Mouse (Mus musculus) right cerebral cortex, postnatal 14 days (tissue): ENCODE results near the gene Gmppa.
A peak's percentile ranks its signal among the peaks of the same experiment; 100 is the strongest.

Source experiments
- DNase-seq: peaks from one replicate; pipeline ENCODE4 v3.0.0; 2022

Gmppa gene

DNA sequence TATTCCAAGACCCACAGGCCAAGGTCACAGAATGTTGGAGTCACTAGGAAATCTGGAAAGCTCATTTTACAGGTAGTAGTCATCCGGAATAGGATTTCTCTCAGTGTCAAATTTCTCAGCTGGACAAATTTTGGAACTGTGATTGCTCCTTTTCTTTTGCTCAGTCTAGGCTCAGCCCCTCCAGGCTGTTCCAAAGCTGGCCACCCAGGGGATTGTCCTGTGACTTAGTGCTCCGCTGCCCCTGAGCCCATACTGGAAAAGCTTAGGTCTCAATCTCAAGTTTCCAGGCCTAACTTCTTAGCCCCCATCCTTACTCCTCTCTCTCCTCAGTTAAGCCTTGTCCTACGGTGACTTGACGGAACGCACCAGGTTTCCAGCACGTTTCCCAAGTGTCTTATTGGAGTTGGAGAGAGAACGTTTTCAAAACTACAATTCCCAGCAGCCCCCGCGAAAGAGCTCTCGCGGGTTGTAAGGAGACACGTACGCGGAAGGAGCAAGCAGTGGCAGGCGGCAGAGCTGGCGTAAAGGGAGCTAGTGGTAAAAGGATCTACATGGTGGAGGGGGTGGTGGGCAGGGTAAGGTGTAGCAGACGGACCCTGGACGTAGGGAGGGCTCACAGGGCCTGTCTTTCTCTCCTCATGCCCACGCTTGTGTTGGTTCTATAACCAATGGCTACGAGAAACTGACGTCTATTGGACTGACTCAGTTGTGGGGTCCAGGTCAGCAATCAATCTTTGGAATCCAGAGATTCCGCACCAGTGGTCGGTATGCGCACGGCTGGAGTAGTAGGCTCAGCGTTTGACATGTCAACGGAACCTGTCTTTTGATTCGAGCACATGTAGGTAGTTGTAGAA lies at the start of gene Gmppa:
Gene Gmppa, plus strand, starts transcription at position 456 of the 854 bp plus-strand sequence.
- DNase-seq = peak; percentile 80

DNA sequence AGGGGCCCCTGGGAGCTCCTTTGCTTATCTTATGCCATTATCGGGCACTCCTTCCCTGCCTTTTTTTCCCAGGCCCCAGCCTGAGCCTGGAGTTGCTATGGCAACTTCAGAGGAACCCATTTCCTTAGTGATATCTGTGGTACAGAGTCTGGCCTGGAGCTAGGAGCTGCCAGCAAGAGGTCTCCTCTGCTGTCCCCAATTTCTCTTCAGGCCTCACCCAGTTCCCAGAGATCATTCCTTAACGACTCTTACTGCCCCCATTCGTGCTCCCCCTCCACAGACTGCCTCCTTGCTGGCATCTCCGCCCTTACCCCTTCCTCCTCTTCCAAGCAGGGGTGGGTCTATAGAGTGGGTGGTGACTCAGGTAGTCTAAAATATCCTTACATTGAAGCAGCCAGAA lies 49.6 kb upstream of the Gmppa start:
- no peak for DNase-seq

DNA sequence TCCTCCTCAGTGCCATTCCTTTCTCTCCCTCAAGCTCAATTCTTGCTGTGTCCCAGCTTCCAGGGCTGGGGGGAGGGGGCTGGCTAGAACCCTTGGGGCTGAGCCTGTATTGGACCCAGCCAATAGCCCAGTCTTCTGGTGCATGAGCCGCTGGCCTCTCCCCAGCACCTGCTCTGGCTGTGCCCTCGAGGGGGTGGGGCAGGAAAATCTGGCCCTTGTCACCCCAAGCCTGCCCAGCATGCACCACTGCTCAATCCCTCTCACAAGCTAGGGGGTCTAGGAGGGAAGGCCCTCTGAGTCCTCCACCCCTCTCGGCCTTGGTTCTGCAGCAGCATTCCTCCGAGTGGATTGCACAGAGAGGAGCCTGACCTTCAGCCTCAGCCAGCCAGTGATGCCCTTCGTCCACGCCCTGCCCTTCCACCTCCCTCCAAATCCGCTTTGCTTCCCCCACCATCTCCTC lies 48.2 kb upstream of the Gmppa start:
- DNase-seq = no peak

DNA sequence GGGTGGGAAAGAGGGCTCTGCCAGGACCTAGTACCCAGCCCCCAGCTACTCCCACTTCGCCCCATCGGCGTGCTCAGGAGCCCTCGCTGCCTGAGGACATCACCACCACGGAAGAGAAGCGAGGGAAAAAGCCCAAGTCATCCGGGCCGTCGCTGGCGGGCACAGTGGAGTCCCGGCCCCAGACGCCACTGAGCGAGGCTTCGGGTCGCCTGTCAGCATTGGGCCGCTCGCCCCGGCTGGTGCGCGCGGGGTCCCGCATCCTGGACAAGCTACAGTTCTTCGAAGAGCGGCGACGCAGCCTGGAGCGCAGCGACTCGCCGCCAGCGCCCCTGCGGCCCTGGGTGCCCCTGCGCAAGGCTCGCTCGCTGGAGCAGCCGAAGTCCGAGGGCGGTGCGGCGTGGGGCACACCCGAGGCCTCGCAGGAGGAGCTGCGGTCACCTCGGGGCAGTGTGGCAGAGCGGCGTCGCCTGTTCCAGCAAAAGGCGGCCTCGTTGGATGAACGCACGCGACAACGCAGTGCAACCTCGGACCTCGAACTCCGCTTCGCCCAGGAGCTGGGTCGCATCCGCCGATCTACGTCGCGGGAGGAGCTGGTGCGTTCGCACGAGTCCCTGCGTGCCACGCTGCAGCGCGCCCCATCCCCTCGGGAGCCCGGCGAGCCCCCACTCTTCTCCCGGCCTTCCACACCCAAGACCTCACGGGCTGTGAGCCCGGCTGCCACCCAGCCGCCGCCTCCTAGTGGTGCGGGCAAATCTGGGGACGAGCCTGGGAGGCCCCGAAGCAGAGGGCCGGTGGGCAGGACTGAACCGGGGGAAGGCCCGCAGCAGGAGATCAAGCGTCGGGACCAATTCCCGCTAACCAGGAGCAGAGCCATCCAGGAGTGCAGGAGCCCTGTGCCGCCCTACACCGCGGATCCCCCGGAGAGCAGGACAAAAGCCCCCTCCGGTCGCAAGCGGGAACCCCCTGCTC lies 47.5 kb upstream of the Gmppa start:
- no peak for DNase-seq

DNA sequence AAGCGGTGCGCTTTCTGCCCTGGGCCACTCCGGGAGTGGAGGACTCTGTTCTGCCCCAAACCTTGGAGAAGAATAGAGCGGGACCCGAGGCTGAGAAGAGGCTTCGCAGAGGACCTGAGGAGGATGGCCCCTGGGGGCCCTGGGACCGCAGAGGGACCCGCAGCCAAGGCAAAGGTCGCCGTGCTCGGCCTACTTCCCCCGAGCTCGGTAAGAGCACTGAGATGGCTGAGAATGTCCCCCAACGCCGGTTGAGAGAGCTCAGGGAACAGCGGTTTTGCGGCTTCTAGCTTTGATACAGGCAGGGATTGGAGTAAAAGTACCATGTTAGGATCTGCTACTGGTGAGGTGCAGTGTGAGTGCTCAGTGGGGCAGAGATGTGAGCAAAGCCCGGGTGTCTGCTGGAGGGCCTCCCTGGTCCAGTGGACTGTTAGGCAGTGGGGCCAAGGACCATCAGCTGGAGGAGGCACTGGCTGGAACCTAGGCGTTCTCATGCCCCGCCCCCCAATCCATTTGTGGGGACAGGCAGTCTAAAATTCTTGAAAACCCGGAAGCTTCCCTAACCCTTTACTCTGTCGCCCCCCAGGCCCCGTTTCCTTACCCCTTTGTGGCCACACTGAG lies 46.7 kb upstream of the Gmppa start:
- no peak for DNase-seq

DNA sequence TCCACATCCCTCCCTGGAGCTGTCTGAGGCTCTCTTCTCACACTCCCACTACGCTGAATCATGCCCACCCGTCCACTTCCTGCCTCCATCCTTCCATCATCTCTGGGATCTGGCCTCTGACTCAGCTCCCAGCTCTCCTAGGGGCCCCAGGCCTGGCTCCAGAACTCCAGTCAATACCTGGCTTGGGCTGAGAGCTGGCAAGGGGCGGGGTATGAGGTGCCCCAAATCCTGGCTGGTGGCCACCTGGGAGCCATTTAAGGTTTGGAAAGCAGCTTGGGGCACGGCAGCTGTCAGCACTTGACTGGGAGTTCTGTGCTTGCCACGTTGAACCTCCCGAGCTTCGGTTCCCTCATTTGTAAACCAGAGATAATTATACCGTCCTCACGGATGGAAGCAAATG lies 42.6 kb upstream of the Gmppa start:
- peak; percentile 51 for DNase-seq

DNA sequence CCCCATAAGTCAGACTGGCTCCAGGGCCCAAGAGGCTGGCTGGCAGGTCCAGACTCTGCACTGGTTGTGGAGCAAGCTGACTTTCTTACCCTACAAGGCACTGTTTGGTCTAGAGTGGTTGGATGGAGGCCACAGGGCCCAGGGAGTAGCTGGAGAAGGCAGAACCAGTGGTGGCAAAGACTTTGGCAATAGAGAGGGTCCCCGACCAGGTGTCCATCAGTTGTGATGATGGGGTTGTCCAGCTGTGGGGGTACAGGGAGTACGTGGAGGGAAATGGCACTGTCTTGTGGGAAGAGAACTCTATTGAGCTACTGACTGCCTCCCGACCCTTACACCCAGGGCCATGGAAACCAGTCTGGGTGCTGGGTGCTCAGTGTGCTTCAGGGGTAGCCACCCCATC lies 41.9 kb upstream of the Gmppa start:
- DNase-seq = no peak

DNA sequence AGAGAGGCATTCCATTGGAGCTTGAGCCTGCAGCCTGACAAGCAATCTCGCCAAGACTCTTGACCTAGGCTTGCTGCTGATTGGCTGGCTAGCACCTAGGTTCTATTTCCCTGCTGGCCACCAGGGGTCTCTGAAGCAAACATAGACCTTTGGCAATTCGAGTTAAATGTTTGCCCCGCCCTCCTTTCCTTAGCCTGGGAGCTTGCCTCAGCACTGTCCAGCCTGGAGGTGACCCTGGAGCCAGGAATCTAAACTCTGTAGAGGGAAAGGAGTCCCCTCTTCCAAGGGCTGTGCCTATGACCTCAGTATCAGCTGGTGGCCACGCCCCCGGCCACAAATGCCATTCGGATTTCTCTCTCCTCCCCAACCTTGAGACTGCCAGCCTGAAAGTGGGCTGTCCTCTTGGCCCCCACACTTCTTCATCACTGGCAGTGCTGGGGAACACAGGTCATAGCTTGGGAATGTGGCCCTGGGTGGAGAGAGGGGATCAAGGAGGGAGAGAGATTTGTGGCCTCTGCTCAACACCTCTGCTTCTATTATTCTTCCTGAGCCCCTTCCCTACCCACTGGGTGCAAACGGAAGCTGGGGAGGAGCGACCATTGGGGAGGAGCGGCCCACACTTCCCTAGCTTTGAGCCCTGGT lies 36.8 kb upstream of the Gmppa start:
- DNase-seq = no peak

DNA sequence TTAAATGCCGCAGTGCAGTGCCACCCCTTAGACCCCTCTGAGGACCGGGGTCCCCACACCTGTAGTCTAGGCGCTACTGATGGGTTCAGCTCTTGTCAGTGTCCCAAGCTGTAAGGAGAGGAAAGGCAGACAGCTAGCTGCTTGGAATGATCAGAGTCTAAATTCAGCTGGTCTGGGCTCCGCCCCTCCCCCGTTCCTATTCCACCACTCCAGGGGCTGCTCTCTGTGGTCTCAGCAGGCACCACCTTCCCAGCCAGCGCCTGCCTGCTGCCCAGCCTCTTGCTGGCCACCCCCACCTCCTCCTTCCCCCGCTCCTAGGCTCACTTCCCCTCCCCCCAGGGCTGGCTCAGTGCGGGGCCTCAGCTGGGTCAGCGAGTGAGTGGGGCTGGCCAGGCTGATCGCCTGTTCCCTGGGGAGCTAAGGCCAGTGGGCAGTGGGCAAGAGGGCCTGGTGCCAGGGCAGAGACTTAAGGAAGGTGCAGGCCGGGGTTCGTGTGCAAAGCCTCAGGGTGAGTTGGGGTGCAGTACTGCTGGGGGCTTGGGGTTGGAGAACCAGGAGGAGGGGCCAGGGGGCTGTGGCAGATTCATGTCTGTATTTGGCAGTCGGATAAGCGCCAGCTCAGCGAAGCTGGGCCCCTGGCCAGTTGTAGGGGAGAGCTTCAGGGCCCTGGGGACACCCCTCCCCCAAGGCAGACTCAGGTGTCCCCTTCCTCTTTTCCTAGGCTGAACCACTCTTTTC lies 35.8 kb upstream of the Gmppa start:
- peak; percentile 65 for DNase-seq

DNA sequence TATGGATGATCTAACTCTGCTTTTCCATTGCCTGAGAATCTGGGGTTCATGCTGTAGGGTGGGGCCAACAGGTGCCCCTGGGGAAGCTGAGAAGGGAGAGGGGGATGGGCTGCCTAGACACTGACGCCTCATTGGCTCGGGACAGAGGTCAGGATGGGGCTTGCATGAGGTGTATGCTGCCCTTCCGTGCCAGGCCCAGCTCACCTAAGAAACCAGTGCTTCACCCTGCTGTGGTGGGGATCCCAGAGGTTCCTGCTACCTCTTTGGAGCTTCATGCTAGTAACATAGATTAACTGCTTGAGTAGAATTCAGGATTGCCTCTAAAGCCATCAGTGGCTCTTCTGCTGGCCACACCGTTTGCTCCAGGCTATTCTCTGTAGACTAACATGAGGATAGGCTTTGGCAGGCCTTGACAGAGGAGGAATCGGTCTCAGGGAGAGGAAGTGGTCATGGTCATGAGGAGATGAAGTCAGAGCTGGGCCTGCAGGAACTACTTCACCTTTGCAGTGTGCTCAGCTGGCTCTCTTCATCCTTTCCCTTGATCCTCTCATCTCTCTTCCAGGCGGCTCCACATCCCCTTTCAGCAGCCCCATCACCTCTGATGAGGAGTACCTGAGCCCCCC lies 35.1 kb upstream of the Gmppa start:
- DNase-seq = no peak

DNA sequence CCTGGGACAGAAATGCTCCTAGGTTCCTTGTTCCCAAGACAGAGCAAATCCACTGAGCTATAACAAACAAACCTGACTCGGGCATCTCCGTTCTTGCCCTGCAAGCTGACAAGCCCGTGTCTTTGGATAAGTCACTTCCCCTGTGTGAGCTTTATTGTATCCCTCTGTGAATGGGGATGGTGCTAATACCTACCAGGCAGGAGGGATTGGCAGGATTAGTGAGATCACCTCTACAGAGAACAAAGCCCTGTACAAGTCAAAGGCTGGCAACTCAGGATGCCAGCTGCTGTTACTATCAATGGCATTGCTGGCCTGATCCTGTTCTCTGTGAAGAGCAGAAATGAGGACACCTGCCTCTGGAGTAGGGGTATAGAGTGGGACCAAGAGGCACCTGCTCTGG lies 30.2 kb upstream of the Gmppa start:
- no peak for DNase-seq

DNA sequence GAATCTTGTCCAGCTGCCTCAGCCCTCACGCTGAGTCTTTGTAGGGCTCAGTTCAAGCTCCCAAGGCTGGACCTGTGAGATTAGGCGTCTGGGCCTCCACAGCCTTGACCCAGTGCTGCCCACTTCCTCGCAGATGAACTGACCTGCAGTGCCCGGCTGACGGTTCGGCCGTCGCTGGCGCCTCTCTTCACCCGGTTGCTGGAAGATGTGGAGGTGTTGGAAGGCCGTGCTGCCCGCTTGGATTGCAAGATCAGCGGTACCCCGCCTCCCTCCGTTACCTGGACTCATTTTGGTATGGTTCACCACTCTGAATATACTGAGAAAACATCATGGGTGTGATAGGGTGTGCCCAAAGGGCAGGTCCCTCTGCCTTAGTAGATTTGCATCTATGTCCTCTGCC lies 29.6 kb upstream of the Gmppa start:
- DNase-seq = no peak

DNA sequence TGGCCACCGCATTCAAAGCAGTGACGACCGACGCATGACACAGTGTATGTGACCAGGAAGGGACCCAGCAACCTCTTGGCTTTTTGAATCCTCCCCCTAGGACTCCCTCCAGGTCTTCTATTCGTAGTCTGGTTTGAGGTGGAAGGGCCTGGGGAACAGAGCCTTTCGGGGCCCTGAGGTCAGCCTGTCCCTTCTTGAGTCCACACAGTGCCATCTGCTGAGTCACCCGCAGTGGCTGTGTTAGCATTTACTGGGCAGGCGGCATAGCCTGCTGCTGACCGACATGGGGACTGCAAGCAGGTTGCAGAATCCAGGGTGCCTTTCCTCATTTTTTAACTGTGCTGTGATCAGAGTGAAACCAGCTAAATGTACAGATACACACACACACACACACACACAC lies 28.7 kb upstream of the Gmppa start:
- no peak for DNase-seq

DNA sequence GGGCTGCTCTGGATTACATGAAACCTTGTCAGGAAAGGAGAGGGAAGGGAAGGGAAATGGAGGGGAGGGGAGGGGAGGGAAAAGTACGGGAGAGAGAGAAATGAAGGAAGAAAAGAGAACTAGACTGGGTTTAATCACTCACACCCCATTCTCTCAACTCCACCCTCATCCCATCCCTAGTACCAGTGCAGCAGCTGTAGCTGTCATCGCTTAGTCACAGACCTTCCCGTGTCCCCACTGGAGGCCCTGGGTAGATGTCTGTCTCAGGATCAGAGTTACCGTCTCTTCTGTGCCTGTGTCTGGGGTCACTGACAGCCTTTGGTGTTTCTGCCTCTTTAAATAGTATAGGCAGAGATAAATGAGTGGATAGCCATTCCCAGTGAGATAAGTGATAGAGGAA lies 27.5 kb upstream of the Gmppa start:
- no peak for DNase-seq

DNA sequence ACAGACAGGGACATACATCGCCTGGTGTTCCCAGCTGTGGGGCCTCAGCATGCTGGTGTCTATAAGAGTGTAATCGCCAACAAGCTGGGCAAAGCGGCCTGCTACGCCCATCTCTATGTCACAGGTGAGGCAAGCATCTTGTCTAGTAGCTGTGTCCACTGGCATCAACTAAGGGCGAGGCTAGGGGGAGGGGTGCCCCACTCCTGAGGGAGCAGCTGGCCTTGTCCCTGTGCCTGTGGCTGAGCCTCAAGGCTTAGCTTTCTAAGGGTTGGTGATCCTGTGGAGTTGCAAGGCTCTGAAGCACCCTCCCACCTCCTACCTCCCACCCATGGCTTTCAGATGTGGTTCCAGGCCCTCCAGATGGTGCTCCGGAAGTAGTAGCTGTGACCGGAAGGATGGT lies 25.8 kb upstream of the Gmppa start:
- DNase-seq = no peak

DNA sequence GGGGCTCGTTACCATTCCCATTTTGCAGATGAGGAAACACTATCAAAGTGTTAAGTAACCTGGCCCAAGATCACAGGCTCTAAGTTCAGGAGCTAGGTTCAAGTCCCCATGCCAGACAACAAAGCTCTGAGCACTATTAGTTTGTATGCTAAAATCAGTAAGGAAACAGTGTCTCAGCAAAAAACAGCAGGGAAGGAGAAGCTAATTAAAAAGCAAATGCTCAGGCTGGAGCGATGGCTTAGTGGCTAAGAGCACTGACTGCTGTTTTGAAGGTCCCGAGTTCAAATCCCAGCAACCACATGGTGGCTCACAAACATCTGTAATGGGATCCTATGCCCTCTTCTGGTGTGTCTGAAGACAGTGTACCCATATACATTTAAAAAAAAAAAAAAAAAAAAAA lies 23.5 kb upstream of the Gmppa start:
- DNase-seq = no peak

DNA sequence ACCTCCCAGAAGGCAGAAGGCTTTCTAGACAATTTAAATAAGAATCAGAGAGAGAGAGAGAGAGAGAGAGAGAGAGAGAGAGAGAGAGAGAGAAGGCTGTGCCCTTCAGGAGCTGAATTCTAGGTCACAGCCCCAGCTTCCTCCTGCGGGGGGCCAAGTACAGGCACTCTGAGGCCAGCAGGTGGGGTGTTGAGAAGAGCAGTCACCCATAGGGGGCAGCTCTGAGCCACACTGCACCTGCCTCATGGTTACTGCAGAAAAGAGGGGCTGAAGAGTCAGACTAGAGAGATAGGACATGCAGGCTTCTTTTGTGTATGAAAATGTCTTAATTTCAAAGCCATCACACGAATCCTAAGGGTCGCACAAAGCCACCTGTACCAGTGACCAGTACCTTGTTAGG lies 22.0 kb upstream of the Gmppa start:
- DNase-seq = no peak

DNA sequence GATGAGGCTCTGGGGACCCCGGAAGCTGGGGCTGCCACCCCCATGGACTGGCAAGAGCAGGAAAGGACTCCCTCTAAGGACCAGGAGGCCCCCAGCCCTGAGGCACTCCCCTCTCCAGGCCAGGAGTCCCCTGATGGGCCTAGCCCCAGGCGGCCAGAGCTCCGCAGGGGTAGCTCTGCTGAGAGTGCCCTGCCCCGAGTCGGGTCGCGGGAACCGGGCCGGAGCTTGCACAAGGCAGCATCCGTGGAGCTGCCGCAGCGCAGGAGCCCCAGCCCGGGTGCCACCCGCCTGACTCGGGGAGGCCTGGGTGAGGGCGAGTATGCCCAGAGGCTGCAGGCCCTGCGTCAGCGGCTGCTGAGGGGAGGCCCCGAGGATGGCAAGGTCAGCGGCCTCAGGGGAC lies 13.9 kb upstream of the Gmppa start:
- no peak for DNase-seq

DNA sequence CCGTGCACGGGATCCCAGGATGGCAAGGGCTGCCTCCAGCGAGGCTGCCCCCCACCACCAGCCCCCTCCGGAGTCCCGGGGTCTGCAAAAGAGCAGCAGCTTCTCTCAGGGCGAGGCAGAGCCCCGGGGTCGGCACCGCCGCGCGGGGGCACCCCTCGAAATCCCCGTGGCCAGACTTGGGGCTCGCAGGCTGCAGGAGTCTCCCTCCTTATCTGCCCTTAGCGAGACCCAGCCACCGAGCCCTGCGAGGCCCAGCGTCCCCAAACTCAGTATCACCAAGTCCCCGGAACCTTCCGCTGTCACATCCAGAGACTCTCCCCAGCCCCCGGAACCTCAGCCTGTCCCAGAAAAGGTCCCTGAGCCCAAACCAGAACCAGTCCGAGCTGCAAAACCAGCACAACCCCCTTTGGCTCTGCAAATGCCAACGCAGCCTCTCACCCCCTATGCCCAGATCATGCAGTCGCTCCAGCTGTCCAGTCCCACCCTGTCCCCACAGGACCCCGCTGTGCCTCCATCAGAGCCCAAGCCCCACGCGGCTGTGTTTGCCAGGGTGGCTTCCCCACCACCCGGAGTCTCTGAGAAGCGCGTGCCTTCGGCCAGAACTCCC lies 13.4 kb upstream of the Gmppa start:
- DNase-seq = no peak

DNA sequence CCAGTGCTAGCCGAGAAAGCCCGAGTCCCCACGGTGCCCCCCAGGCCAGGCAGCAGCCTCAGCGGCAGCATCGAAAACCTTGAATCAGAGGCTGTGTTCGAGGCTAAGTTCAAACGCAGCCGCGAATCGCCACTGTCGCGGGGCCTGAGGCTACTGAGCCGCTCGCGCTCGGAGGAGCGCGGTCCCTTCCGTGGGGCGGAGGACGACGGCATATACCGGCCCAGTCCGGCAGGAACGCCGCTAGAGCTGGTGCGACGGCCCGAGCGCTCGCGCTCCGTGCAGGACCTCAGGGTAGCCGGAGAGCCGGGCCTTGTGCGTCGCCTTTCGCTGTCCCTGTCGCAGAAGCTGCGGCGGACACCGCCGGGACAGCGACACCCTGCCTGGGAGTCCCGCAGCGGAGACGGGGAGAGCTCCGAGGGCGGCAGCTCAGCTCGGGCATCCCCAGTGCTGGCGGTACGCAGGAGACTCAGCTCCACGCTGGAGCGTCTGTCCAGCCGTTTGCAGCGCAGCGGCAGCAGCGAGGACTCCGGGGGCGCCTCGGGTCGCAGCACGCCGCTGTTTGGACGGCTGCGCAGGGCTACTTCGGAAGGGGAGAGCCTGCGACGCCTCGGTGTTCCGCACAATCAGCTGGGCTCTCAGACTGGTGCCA lies 12.8 kb upstream of the Gmppa start:
- no peak for DNase-seq
